Mouse (Mus musculus) left cerebral cortex, adult 8-10 months (tissue): Measurements from ENCODE around the gene Ttc34. TPM values are rescaled to one million over a fixed set of nuclear protein-coding genes. Genes with fewer than 3 reads are reported as not detected.

ENCODE experiments used
- DNase-seq, 2 experiments: peaks; one replicate each; pipeline ENCODE4 v3.0.0; 2022; ENCODE audit warnings: low spot score in 2 of 2
- total RNA-seq, 4 experiments: library from RNA; stranded (reverse); gene quantifications; 2 replicates each; pipeline ENCODE4 v1.2.4; 2022

The Ttc34 gene
- total RNA-seq, 4 experiments from 2014 or later, result 2.8 to 5.0 (median 4.4) TPM

DNA sequence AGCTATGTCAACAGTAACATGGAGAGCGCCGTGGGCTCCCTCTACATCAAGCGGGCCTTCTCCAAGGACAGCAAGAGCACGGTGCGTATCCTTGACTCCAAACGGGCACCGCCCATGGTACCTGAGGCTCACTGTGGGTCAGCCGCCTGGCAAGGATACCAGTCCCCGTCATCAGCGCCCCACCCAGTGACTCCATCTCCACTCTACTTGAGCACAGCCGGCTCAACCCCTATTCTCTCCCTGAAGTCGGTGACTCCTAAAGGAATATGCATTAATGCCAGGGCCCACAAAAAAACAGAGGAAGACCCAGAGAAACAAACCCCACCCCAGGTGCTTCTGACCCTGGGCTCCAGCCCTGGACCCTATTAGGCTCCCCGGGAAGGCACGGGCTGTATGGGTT lies 53.6 kb downstream of the Ttc34 start:
- no peak for DNase-seq

DNA sequence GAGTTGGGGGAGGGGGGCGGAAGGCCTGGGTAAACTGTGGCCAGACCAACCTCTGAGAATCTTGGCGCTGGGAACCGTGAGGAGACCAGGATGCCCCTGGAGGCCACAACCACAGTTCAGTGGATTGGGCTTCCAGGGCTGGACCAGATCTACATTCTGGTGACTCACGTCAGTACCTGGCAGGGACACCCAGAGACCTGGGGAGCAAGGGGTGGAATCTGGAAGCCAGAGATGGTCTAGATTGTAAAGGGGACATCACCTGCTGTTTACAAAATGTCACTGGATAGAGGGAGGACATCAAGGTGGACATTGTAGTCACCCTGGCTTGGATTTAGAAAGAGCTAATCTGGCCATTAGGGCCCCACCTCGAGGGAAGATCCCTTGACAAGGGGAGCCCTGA lies 58.3 kb downstream of the Ttc34 start:
- no peak for DNase-seq

DNA sequence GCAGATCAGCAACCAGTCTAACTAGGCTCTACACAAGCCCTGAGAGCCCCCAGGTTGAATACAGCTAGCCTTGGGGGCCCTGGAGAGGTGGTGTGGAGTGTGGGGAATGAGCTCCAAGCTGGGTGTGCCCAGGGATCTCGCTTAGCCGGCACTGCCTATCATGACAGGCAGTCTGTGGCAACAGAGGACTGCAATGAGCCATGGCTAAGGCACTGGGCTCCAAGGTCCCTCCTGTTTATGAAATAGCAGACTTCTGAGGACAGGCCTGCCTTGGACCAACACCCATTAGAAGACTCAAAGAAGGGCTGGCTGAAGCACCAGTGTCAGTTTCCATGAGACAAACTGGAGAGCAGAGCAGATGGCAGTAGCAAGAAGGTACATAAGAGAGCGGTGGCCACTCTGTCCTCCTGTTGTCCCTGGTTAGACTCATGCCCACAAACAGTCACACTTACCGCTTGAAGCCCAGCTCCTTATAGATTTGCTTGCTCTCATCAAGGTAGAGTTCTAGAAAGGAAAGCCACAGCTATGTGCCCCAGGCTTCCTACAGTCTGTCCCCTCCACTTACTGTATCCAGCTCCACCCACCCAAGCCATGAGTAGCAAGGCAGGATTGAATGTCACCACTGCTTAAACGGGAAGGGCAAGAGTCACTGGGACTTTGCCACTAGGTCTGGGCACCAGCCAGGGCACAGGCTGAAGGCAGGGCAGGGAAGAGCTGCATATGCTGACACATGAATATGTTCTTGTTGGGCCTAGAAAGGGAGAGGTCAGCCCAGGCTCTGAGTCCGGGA lies 60.6 kb downstream of the Ttc34 start:
- no peak for DNase-seq

DNA sequence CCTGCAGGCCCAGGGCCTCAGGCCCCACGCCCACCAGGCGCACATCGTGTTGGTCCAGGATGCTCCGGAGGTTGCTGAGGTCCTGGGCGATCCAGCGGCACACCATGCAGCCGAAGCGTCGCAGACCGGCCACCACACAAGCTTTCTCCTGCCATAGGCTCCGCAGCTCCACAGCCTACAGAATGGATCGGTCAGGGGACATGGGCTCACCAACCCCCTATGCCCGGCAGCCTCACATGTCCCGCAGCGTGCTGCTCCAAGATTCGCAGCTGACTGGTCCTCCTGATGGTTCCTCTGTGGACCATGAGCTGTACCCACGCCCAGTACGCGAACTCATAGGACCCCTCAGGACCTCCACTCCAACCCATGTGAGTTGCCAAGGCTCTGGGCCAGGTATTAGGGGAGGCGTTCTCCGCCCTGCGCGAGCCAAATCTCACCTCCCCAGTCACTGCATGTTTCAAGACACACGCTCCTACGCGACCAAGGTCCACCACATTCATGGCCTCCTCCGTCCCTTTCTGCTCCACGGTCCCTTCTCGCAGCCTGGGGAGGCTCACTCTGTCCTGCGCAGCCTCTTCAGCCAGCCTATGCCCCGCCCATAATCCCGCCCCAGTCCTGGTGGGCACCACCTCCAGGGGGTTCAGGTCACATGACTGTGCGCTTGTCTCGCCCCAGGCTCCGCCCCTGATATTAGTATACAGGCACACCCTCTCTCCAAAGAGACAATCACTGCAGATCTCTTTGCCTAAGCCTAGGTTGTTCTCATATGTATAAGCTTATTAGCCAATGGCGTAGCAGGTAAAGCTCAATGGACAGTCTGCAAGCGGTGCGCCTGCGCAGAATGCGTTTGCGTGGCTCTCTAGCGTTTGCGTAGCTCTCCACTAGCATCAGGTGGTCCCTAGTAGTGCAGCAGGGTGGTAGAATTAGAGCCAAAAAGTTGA lies 61.5 kb downstream of the Ttc34 start, which contains the start of gene Fam213b:
Fam213b (minus strand) TSS at position 630 of the 941 bp plus-strand sequence.
- DNase-seq, result peak; percentile 62 to 87

DNA sequence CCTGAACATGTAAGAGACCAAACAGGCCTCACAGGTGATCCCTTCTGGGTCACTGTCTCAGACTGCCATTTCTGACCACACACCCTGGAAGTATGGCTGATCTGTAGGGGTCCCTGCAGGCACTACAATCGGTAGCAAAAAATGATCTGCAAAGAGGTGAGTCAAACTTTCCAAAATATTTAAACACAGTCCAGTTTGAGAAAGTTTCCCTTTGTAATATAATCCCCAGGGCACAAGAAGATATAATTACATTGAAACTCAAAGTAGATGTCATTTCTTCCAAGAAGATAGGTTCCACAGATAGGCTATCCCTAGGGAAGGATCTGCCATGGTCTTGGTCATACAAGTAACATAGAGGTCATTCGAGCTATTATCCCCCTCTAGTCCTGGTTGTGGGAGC lies 65.1 kb downstream of the Ttc34 start:
- no peak for DNase-seq

DNA sequence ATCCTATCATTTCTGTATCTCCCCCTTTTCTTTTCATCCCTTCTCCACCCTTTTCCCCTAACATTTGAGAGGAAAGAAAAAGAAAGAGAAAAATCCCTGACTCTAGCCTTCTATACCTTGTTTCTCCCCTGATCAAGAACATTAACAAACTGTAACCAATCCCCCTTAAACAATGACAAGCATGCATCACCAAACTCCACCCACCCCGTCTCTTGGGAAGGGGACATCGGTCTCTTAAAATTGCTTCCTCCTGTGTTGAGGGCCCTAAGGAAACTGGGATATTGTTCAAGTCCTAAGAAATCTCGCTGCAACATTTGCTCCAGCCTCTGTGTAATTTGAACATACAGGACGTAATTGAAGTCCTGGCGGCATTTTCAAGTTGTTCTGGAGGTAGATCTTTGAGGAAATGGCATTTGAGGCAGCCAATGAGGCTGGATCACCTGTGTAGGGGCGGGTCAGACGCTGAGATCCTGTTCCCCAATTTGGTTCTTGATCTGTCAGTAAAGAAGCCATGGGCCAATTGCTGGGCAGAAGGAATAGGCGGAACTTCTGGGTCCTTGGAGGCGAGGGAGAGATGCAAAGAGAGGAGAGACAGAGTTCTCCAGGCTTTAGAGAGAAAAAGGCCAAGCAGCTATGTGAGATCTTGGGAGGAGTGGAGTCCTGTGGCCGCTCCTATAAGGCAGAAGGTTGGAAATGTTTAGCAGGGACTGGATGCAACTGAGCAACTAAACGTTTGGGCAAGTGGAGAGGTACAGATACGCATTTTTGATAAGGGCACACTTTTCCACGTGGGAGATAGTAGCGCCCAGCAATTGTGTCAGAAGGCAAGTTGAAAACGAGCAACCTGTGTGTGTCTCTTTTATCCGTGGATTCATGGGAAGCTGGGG lies 67.2 kb downstream of the Ttc34 start:
- peak; percentile 57 to 86 for DNase-seq

DNA sequence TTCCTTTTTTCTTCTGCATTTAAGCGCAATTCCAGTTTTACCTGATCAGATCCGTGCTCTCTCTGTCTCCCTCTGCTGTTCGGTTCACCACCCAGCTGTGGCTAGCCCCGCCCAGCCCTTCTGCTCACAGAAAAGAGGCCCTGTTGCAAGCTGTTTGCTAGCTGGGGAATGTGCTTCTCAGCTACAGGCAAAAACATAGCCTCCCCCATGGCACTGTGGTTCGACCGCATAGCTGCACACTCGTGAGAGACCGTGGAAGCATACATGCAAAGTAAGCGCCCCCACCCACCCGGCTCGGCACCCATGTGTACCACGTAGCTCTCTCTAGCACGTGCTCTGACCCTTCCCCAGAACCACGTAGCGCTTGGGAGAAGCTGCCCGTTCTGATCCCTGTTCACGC lies 70.6 kb downstream of the Ttc34 start:
- DNase-seq, result peak in 1 of 2 experiments; percentile 50

DNA sequence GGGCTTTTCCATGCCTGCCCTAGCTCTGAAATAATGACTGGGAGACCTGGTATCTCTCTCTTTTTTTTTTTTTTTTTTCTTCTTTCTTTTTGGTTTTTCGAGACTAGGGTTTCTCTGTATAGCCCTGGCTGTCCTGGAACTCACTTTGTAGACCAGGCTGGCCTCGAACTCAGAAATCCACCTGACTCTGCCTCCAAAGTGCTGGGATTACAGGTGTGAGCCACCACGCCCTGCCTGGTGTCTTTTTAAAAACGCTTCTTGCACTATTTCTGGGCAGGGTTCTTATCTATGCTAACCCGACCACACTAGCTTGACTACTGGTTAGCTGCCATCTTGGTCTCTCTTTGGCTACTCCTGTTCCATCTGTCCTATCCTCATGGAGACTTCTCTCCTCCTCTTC lies 71.2 kb downstream of the Ttc34 start:
- no peak for DNase-seq

DNA sequence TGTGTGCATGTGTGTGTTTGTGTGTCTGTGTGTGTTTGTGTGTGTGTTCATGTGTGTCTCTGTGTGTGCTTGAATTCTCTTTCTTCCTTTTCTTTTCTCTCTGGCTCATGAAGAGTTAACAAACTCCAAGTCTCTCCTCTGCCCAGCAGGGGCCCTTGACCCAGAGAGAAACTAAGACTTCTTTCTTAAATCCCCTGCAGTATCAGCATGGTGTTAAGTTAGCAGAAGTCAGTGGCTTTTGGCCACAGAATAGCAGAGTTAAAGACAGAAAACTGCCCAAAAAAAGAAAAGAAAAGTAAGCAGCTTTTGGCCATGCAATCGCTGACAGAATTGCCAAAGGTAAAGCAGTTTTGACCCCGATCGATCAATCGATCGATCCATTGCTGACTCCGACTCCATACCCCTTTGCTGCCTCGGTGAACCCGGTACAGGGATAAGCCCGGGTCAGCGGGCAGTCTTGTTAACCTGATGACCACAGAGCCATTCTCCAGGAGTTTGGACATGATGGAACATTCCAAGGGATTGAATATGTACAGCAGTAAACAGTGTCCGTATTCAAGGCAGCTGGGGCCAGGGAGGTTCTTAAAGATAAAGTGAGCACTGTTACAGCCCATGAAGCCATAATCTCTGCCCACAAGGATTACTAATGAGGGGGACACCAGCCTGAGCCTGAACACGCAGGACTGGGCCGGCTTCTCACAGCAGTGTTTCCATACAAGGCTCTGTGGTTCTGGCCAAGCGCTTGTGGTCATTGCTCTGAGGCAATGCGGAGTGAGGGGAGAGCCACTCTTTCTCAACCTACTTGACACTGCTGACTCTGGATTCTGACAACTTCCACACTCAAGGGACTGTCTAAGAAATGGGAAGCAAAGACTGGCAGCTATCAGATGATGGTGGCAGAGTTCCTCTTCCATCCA lies 73.6 kb downstream of the Ttc34 start:
- DNase-seq, result no peak

DNA sequence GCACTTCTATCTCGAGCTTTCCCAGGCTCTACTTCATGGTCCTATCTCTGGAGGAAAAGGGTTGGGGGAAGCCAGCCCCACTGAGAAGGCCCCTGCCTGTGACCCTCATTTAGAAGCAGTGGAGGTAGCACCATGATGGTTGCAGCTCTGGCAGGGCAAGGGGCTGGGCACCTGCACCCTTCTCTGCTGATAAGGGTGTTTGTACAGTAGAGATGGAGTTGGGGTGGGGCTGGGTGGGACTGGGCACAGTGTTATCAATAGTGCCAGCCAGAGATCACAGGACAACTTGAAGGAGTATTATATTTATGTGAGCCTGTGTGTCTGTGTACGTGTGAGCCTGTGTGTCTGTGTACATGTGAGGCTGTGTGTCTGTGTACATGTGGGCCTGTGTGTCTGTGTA lies 74.4 kb downstream of the Ttc34 start:
- DNase-seq, result no peak

DNA sequence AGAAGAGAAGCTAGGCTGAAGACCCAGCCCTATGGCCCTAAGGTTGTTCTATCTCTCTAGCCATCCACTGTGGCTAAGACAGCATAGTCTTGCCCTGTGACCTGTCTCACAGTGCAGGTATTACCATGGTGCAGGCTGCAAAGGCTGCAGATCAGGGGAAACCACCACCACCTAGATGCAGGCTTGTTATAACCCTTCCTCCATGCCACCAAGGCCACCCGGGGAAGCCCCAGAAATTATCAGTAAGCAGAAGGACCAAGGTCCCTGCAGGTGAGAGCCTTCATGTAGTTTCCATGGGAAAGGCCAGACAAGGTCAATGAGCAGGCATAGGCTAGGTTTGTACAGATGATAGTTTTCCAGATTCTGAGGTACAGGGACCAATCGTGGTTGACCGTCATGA lies 76.6 kb downstream of the Ttc34 start:
- no peak for DNase-seq

DNA sequence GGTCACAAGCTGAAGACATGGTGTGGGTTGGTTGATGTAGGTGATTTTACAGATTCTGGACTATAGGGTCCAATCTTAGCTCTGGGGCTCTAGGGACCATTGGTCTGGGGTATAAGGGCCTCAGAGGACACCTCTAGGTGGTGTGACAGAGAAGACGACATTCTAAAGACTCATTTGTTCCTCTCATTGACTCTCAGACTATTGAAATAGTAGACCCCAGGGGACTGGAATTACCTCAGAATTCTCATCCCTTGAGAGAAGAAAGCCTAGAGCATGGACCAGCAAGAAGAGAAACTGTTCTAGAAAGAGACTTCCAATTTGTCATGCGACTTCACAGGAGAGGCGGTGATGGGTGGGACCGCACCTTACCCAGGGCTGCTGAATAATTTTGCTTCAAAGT lies 77.0 kb downstream of the Ttc34 start:
- DNase-seq, result no peak

DNA sequence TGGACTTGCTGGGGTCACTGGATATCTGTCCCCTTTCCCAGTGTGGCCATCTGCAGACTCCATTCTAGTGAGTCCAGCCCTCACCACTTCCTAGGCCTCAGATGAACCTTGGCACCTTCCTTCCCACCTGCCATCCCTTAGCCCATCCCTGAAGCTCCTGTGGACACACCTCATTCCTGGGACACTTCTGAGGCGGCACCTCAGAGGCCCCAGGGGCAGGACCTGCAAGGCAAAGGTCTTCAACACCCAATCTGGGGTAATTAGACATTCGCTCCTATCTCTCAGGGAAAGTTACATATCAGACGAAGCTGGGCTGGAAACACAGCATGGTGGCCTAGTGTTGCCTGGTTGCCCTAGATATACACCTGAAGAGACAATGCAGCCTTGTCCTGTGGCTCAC lies 77.4 kb downstream of the Ttc34 start:
- no peak for DNase-seq

DNA sequence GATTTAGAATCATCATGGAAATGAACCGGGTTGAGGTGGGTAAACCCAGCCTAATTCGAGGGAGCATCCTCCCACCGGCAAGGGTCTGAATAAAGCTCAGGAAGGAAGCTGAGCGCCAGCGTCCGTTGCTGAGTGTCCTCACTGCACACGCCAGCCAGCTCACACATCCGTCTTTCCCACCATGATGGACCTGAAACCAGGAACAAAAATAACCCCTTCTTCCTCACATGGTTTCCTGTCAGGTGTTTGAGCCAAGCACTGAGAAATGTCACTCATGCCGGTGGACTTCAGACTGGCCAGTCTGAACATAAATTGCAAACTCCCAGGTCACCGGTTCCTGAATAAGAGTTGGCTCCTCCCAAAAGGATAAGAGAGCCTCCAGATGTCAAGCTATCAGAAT lies 78.0 kb downstream of the Ttc34 start:
- no peak for DNase-seq

DNA sequence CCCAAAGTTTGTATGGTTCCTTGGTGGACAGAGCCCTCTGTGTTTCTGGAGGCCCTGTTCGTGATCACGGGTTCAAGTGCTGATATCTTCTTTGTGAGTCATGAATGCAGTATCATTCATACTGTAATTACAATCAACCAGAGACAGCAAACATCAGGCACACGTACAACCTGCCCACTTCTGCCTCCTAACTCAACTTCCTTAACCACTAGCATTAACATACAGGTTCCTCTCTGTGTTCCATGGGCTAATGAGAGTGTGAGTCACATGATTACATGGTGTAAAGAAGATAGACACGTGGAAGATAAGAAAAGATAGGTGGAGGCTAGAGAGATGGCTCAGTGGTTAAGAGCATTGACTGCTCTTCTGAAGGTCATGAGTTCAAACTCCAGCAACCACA lies 79.4 kb downstream of the Ttc34 start:
- DNase-seq, result no peak

Other genes with a start within 250 kb of the Ttc34 start
- gene Prdm16, start 200.6 kb upstream of the Ttc34 start, total RNA-seq, result 10 to 100 TPM in 3 of 4 experiments, 1 to 10 TPM in 1; 9.1 to 11.7 (median 11.2) TPM
- gene Actrt2, start 169.6 kb upstream of the Ttc34 start, total RNA-seq, result not detected
- 1 to 10 TPM in 2 of 4 experiments, under 1 TPM in 2; 0.37 to 1.2 (median 0.78) TPM for gene Mmel1, start 32.1 kb downstream of the Ttc34 start, total RNA-seq
- gene Fam213b, start 61.7 kb downstream of the Ttc34 start, total RNA-seq, result 10 to 100 TPM; 56.5 to 68.1 (median 60.5) TPM
- 1 to 10 TPM; 1.5 to 3.0 (median 2.8) TPM for gene Tnfrsf14, start 91.1 kb downstream of the Ttc34 start, total RNA-seq
- 10 to 100 TPM; 31.5 to 42.6 (median 41.9) TPM for gene Hes5, start 123.5 kb downstream of the Ttc34 start, total RNA-seq
- 10 to 100 TPM; 35.5 to 44.7 (median 38.6) TPM for gene Pank4, start 126.7 kb downstream of the Ttc34 start, total RNA-seq
- 10 to 100 TPM; 56.8 to 64.3 (median 60.9) TPM for gene Plch2, start 219.3 kb downstream of the Ttc34 start, total RNA-seq
- gene Pex10, start 229.6 kb downstream of the Ttc34 start, total RNA-seq, result 10 to 100 TPM; 17.6 to 21.2 (median 19.5) TPM
- gene Rer1, start 248.9 kb downstream of the Ttc34 start, total RNA-seq, result 10 to 100 TPM; 63.3 to 69.9 (median 64.2) TPM
- gene Morn1, start 249.1 kb downstream of the Ttc34 start, total RNA-seq, result 10 to 100 TPM; 10.2 to 19.4 (median 12.9) TPM